Mouse (Mus musculus): ENCODE results near the gene Hrh3.

Gene Hrh3

GRCm38 (mm10) chr2:180105441-180106190 is 1.3 kb upstream of the Hrh3 start:
- DNase-seq (ENCODE audit: low spot score) = no peak

GRCm38 (mm10) chr2:180104659-180105377 is 530 bp upstream of the Hrh3 start:
- DNase-seq (ENCODE audit: low spot score) = no peak

GRCm38 (mm10) chr2:180103151-180103977 is 924 bp downstream of the Hrh3 start:
- DNase-seq (ENCODE audit: low spot score) = no peak

- DNase-seq (ENCODE audit: low spot score) = no peak
These were observed 4.8 kb downstream of the Hrh3 start for GRCm38 (mm10) chr2:180099529-180099928.

GRCm38 (mm10) chr2:180098167-180098566 is 6.1 kb downstream of the Hrh3 start:
- DNase-seq (ENCODE audit: low spot score) = no peak

GRCm38 (mm10) chr2:180097585-180097984 is 6.7 kb downstream of the Hrh3 start:
- no peak for DNase-seq (ENCODE audit: low spot score)

GRCm38 (mm10) chr2:180095711-180096110 is 8.6 kb downstream of the Hrh3 start:
- no peak for DNase-seq (ENCODE audit: low spot score)

- no peak for DNase-seq (ENCODE audit: low spot score)
These were observed 14.0 kb downstream of the Hrh3 start for GRCm38 (mm10) chr2:180090285-180090684.

GRCm38 (mm10) chr2:180087472-180087871 is 16.8 kb downstream of the Hrh3 start:
- DNase-seq (ENCODE audit: low spot score) = no peak

GRCm38 (mm10) chr2:180086637-180087027 is 17.7 kb downstream of the Hrh3 start:
- no peak for DNase-seq (ENCODE audit: low spot score)

GRCm38 (mm10) chr2:180085926-180086636 is 18.2 kb downstream of the Hrh3 start:
- DNase-seq (ENCODE audit: low spot score) = no peak

GRCm38 (mm10) chr2:180084565-180084964 is 19.7 kb downstream of the Hrh3 start:
- no peak for DNase-seq (ENCODE audit: low spot score)

- DNase-seq (ENCODE audit: low spot score) = no peak
These were observed 21.2 kb downstream of the Hrh3 start for GRCm38 (mm10) chr2:180083063-180083462.

- DNase-seq (ENCODE audit: low spot score) = no peak
These were observed 23.6 kb downstream of the Hrh3 start for GRCm38 (mm10) chr2:180080680-180081079.

- DNase-seq (ENCODE audit: low spot score) = no peak
These were observed 26.7 kb downstream of the Hrh3 start for GRCm38 (mm10) chr2:180077622-180078021.

- no peak for DNase-seq (ENCODE audit: low spot score)
These were observed 31.4 kb downstream of the Hrh3 start for GRCm38 (mm10) chr2:180072886-180073285.

- no peak for DNase-seq (ENCODE audit: low spot score)
These were observed 32.6 kb downstream of the Hrh3 start for GRCm38 (mm10) chr2:180071671-180072070.

- peak; percentile 93 for DNase-seq (ENCODE audit: low spot score)
These were observed 33.5 kb downstream of the Hrh3 start, which contains the start of gene Mtg2 for GRCm38 (mm10) chr2:180070481-180071453. Mtg2 (plus strand) TSS chr2:180070588.

GRCm38 (mm10) chr2:180069770-180070480 is 34.4 kb downstream of the Hrh3 start:
- DNase-seq (ENCODE audit: low spot score) = no peak

All from adipocyte (in vitro differentiated cells).